Mouse (Mus musculus): ENCODE results near the gene Rp9.

DNA sequence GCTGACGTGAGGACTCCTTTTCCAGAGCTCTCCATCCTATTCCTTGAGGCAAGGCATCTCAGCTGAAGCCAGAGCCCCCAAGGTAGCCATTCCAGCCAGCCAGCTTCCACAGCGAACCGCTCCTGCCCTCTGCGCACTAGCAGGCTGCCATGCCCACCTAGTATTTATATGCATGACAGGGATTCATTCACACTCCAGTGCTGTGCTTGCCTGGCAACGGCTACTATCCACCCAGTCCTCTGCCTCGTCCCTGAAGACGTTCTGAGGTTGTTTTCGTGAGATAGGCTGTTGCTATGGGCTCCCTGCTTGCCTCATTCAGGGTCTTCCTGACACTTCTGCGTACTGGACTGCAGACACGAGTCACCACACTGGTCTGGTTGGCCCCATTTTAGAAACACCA is 16.8 kb downstream of the Rp9 start:
- TF ChIP-seq CTCF (IDR thresholded peaks at IDR 0.05; ENCODE audit: insufficient read depth, low read depth, low read length): no peak
- no peak for TF ChIP-seq POLR2A (IDR thresholded peaks at IDR 0.05; ENCODE audit: insufficient read depth, low read depth, low read length)
